Mouse (Mus musculus) myocyte (in vitro differentiated cells): ENCODE results near the gene Abhd8. TPM values are rescaled to one million over a fixed set of nuclear protein-coding genes. Genes with fewer than 3 reads are reported as not detected.
A peak's percentile ranks its signal among the peaks of the same experiment; 100 is the strongest.

ENCODE experiments used
- H3K27me3 ChIP-seq: one replicate; pipeline ENCODE4 v1.6.1; 2011; ENCODE audit not compliant: control insufficient read depth, insufficient read depth, insufficient read length
- H3K36me3 ChIP-seq: one replicate; pipeline ENCODE4 v1.6.1; 2011; ENCODE audit not compliant: control insufficient read depth, insufficient read depth
- H3K4me2 ChIP-seq: one replicate; pipeline ENCODE4 v1.6.1; 2011; ENCODE audit warnings: low read depth, control low read depth
- H3K4me3 ChIP-seq: one replicate; pipeline ENCODE4 v1.5.1; 2011; ENCODE audit warnings: mild to moderate bottlenecking, control low read depth, moderate library complexity
- H3K79me2 ChIP-seq: one replicate; pipeline ENCODE4 v1.6.1; 2011; ENCODE audit not compliant: control insufficient read depth, insufficient read depth
- H3ac ChIP-seq: one replicate; pipeline ENCODE4 v1.6.1; 2011; ENCODE audit not compliant: control insufficient read depth, insufficient read length
- CEBPB ChIP-seq: IDR thresholded peaks from 2 replicates; pipeline ENCODE4 v1.6.1; 2011; ENCODE audit warnings: mild to moderate bottlenecking, moderate library complexity; ENCODE audit not compliant: poor library complexity, insufficient read depth, severe bottlenecking
- E2F4 ChIP-seq: IDR thresholded peaks from one replicate; pipeline ENCODE4 v1.6.1; 2011; ENCODE audit warnings: mild to moderate bottlenecking, control low read depth, moderate library complexity; ENCODE audit not compliant: insufficient read depth
- MAX ChIP-seq: IDR thresholded peaks from one replicate; pipeline ENCODE4 v1.6.1; 2011; ENCODE audit warnings: low read depth, mild to moderate bottlenecking, control low read depth
- MYOD1 ChIP-seq, 3 experiments: IDR thresholded peaks; one replicate each; pipeline ENCODE4 v1.6.1; 2011; ENCODE audit warnings: control low read depth in 2 of 3, low read depth in 2 of 3, mild to moderate bottlenecking in 2 of 3, moderate library complexity in 1 of 3; ENCODE audit not compliant: insufficient read length in 2 of 3, control insufficient read depth in 1 of 3
- MYOG ChIP-seq, 3 experiments: IDR thresholded peaks; one replicate each; pipeline ENCODE4 v1.6.1; 2011; ENCODE audit warnings: control low read depth in 2 of 3, low read depth in 2 of 3, mild to moderate bottlenecking in 2 of 3; ENCODE audit not compliant: insufficient read length in 2 of 3, control insufficient read depth in 1 of 3, insufficient read depth in 1 of 3
- POLR2A ChIP-seq: IDR thresholded peaks from one replicate; pipeline ENCODE4 v1.6.1; 2011; ENCODE audit warnings: low read depth, mild to moderate bottlenecking, control low read depth, moderate library complexity; ENCODE audit not compliant: insufficient read length
- POLR2AphosphoS2 ChIP-seq: IDR thresholded peaks from one replicate; pipeline ENCODE4 v1.6.1; 2011; ENCODE audit warnings: low read depth, control low read depth; ENCODE audit not compliant: insufficient read length
- REST ChIP-seq: IDR thresholded peaks from one replicate; pipeline ENCODE4 v1.6.1; 2011; ENCODE audit warnings: mild to moderate bottlenecking, control low read depth, moderate library complexity; ENCODE audit not compliant: insufficient read depth, insufficient read length
- SRF ChIP-seq: IDR thresholded peaks from one replicate; pipeline ENCODE4 v1.6.1; 2011; ENCODE audit warnings: low read depth; ENCODE audit not compliant: control insufficient read depth, insufficient read length
- TCF12 ChIP-seq: IDR thresholded peaks from one replicate; pipeline ENCODE4 v1.6.1; 2011; ENCODE audit warnings: mild to moderate bottlenecking, control low read depth; ENCODE audit not compliant: poor library complexity, insufficient read depth, severe bottlenecking
- TCF3 ChIP-seq: IDR thresholded peaks from one replicate; pipeline ENCODE4 v1.6.1; 2011; ENCODE audit warnings: low read depth, control low read depth; ENCODE audit not compliant: insufficient read length
- USF1 ChIP-seq: IDR thresholded peaks from one replicate; pipeline ENCODE4 v1.6.1; 2011; ENCODE audit warnings: low read depth, mild to moderate bottlenecking, control low read depth, moderate library complexity
- polyA plus RNA-seq: library from polyadenylated mRNA; unstranded; fragments of >200 nt; fragmentation: generic; extraction: Trizol; gene quantifications from one replicate; pipeline ENCODE4 v1.2.1, GENCODE M21; 2012; ENCODE audit warnings: missing spikeins

Abhd8 gene
- polyA plus RNA-seq, 1 experiment = 67.0 TPM

- H3K36me3 ChIP-seq = no peaks in the 10 kb centered on the region
- H3K4me2 ChIP-seq = no peak overlapping the region
- no peaks in the 10 kb centered on the region for H3K27me3 ChIP-seq
- H3ac ChIP-seq = no peak overlapping the region
- H3K4me3 ChIP-seq = no peak overlapping the region
- no peaks in the 10 kb centered on the region for H3K79me2 ChIP-seq
- TF ChIP-seq REST = peak; percentile 85
- no peak for TF ChIP-seq POLR2A
Observed at GRCm38 (mm10) chr8:71483932-71484331, 20.5 kb upstream of the Abhd8 start.

- Histone ChIP-seq H3K27me3 (no peaks in the 10 kb centered on the region), H3ac (no peak overlapping the region), H3K4me2 (no peak overlapping the region), H3K79me2 (no peaks in the 10 kb centered on the region), H3K36me3 (no peaks in the 10 kb centered on the region), H3K4me3 (no peak overlapping the region)
- TF ChIP-seq TCF12 (no peak), SRF (no peak), POLR2AphosphoS2 (no peak), MYOG (IDR thresholded peaks at IDR 0.05; ENCODE audit: control insufficient read depth in 1 of 3, insufficient read depth in 1 of 3, insufficient read length in 2 of 3, low read depth in 2 of 3) (no peak), E2F4 (no peak), CEBPB (no peak), MYOD1 (IDR thresholded peaks at IDR 0.05; ENCODE audit: control insufficient read depth in 1 of 3, insufficient read length in 2 of 3, low read depth in 2 of 3) (no peak), MAX (no peak), USF1 (no peak), TCF3 (no peak), REST (no peak)
Observed at GRCm38 (mm10) chr8:71478943-71479342, 15.5 kb upstream of the Abhd8 start.

GRCm38 (mm10) chr8:71477196-71477845 lies 13.9 kb upstream of the Abhd8 start:
- Histone ChIP-seq H3K36me3 (peaks cover under 1% of the 10 kb centered on the region), H3K79me2 (no peaks in the 10 kb centered on the region), H3K27me3 (no peaks in the 10 kb centered on the region), H3K4me2 (peak overlapping the region; percentile 57), H3ac (peak overlapping the region; percentile 71), H3K4me3 (no peak overlapping the region)
- TF ChIP-seq CEBPB (no peak), POLR2AphosphoS2 (no peak), USF1 (no peak), MYOD1 (IDR thresholded peaks at IDR 0.05; ENCODE audit: control insufficient read depth in 1 of 3, insufficient read length in 2 of 3, low read depth in 2 of 3) (no peak), SRF (no peak), TCF12 (no peak), E2F4 (no peak), POLR2A (no peak), REST (no peak), MYOG (IDR thresholded peaks at IDR 0.05; ENCODE audit: control insufficient read depth in 1 of 3, insufficient read depth in 1 of 3, insufficient read length in 2 of 3, low read depth in 2 of 3) (no peak), TCF3 (no peak), MAX (no peak)

GRCm38 (mm10) chr8:71476099-71476940 lies 12.9 kb upstream of the Abhd8 start:
- H3K36me3 ChIP-seq = peaks cover 5% of the 10 kb centered on the region
- H3K4me2 ChIP-seq = peak overlapping the region; percentile 61
- peak overlapping the region; percentile 71 for H3ac ChIP-seq
- no peaks in the 10 kb centered on the region for H3K27me3 ChIP-seq
- no peak overlapping the region for H3K4me3 ChIP-seq
- peaks cover 4% of the 10 kb centered on the region for H3K79me2 ChIP-seq
- peak; percentile 83 for TF ChIP-seq POLR2AphosphoS2
- no peak for TF ChIP-seq USF1
- TF ChIP-seq POLR2A = peak; percentile 48
- peak in 1 of 3 experiments; percentile 1 for TF ChIP-seq MYOG (IDR thresholded peaks at IDR 0.05; ENCODE audit: control insufficient read depth in 1 of 3, insufficient read depth in 1 of 3, insufficient read length in 2 of 3, low read depth in 2 of 3)
- no peak for TF ChIP-seq TCF3
- peak in 1 of 3 experiments; percentile 58 for TF ChIP-seq MYOD1 (IDR thresholded peaks at IDR 0.05; ENCODE audit: control insufficient read depth in 1 of 3, insufficient read length in 2 of 3, low read depth in 2 of 3)
- no peak for TF ChIP-seq MAX

GRCm38 (mm10) chr8:71475702-71476075 lies 12.2 kb upstream of the Abhd8 start:
- Histone ChIP-seq H3K4me2 (peak overlapping the region; percentile 61), H3K27me3 (no peaks in the 10 kb centered on the region), H3K79me2 (peaks cover 9% of the 10 kb centered on the region), H3K4me3 (no peak overlapping the region), H3K36me3 (peaks cover 5% of the 10 kb centered on the region), H3ac (peak overlapping the region; percentile 71)
- TF ChIP-seq MYOD1 (IDR thresholded peaks at IDR 0.05; ENCODE audit: control insufficient read depth in 1 of 3, insufficient read length in 2 of 3, low read depth in 2 of 3) (no peak), USF1 (no peak), POLR2AphosphoS2 (peak; percentile 71), SRF (no peak)
